Mouse (Mus musculus): Measurements from ENCODE around the gene Abcd1. TPM values are rescaled to one million over a fixed set of nuclear protein-coding genes. Genes with fewer than 3 reads are reported as not detected.

The Abcd1 gene
- total and polyA plus RNA-seq, 3 experiments = 25.4 to 32.9 (median 29.7) TPM

GRCm38 (mm10) chrX:73700472-73700871, 15.9 kb upstream of the Abcd1 start:
- Histone ChIP-seq H3K36me3 (ENCODE audit: control insufficient read depth, insufficient read depth, low read length) (no peaks in the 10 kb centered on the region), H3K4me3 (no peak overlapping the region), H3K79me2 (replicated peaks; ENCODE audit: control insufficient read depth, insufficient read depth, low read length) (no peaks in the 10 kb centered on the region), H3K4me1 (ENCODE audit: control insufficient read depth, insufficient read depth, low read length) (no peaks in the 10 kb centered on the region), H3K27me3 (ENCODE audit: control insufficient read depth, insufficient read depth, low read length) (no peaks in the 10 kb centered on the region), H3K27ac (no peak overlapping the region), H3K9ac (ENCODE audit: low read depth, low read length) (no peak overlapping the region)
- intact Hi-C loops (cut with DNase I) = no loop called here
- no peak for TF ChIP-seq EP300 (IDR thresholded peaks at IDR 0.05; ENCODE audit: insufficient read depth, low read depth, low read length)
- peak; percentile 45 for TF ChIP-seq CTCF (IDR thresholded peaks at IDR 0.05)
- TF ChIP-seq POLR2A (IDR thresholded peaks at IDR 0.05; ENCODE audit: insufficient read depth, low read depth, low read length) = no peak
- WGBS = 57% methylated on average over 1 of the region's 1 CpGs
- no peak for DNase-seq

GRCm38 (mm10) chrX:73715476-73716108, 805 bp upstream of the Abcd1 start:
- 19% methylated on average over 21 of the region's 21 CpGs for WGBS
- Histone ChIP-seq H3K4me3 (peak overlapping the region; percentile 63), H3K27me3 (ENCODE audit: control insufficient read depth, insufficient read depth, low read length) (no peaks in the 10 kb centered on the region), H3K9ac (ENCODE audit: low read depth, low read length) (peak overlapping the region; percentile 79), H3K79me2 (replicated peaks; ENCODE audit: control insufficient read depth, insufficient read depth, low read length) (no peaks in the 10 kb centered on the region), H3K27ac (peak overlapping the region; percentile 92), H3K4me1 (ENCODE audit: control insufficient read depth, insufficient read depth, low read length) (peaks cover 12% of the 10 kb centered on the region), H3K36me3 (ENCODE audit: control insufficient read depth, insufficient read depth, low read length) (peaks cover 5% of the 10 kb centered on the region)
- intact Hi-C loops (cut with DNase I) = loop anchor here (2.0 to 10.0 kb wide), 3 partner anchors 43 to 239 kb away; partner anchors contain the start of genes Idh3g, Slc6a8 and Ssr4
- TF ChIP-seq POLR2A (IDR thresholded peaks at IDR 0.05; ENCODE audit: insufficient read depth, low read depth, low read length) (no peak), EP300 (IDR thresholded peaks at IDR 0.05; ENCODE audit: insufficient read depth, low read depth, low read length) (no peak), CTCF (IDR thresholded peaks at IDR 0.05) (peak; percentile 44)
- peak; percentile 37 to 38 for DNase-seq

GRCm38 (mm10) chrX:73716709-73717545, 530 bp downstream of the Abcd1 start:
- Histone ChIP-seq H3K4me1 (ENCODE audit: control insufficient read depth, insufficient read depth, low read length) (peaks cover 14% of the 10 kb centered on the region), H3K27ac (peak overlapping the region; percentile 92), H3K79me2 (replicated peaks; ENCODE audit: control insufficient read depth, insufficient read depth, low read length) (no peaks in the 10 kb centered on the region), H3K9ac (ENCODE audit: low read depth, low read length) (peak overlapping the region; percentile 95), H3K36me3 (ENCODE audit: control insufficient read depth, insufficient read depth, low read length) (peaks cover 10% of the 10 kb centered on the region), H3K27me3 (ENCODE audit: control insufficient read depth, insufficient read depth, low read length) (no peaks in the 10 kb centered on the region), H3K4me3 (peak overlapping the region; percentile 63)
- WGBS = 25% methylated on average over 30 of the region's 30 CpGs
- peak in 1 of 2 experiments; percentile 35 for DNase-seq
- TF ChIP-seq POLR2A (IDR thresholded peaks at IDR 0.05; ENCODE audit: insufficient read depth, low read depth, low read length) (peak; percentile 72; the same call in 1 of the 2 replicates), CTCF (IDR thresholded peaks at IDR 0.05) (no peak)
- intact Hi-C loops (cut with DNase I) = loop anchor here (2.0 to 10.0 kb wide), 3 partner anchors 44 to 238 kb away; partner anchors contain the start of genes Idh3g, Slc6a8 and Ssr4

GRCm38 (mm10) chrX:73717667-73718066, 1.3 kb downstream of the Abcd1 start:
- intact Hi-C loops (cut with DNase I) = loop anchor here (2.0 to 10.0 kb wide), 3 partner anchors 45 to 237 kb away; partner anchors contain the start of genes Idh3g, Slc6a8 and Ssr4
- Histone ChIP-seq H3K79me2 (replicated peaks; ENCODE audit: control insufficient read depth, insufficient read depth, low read length) (no peaks in the 10 kb centered on the region), H3K9ac (ENCODE audit: low read depth, low read length) (peak overlapping the region; percentile 95), H3K4me1 (ENCODE audit: control insufficient read depth, insufficient read depth, low read length) (peaks cover 14% of the 10 kb centered on the region), H3K36me3 (ENCODE audit: control insufficient read depth, insufficient read depth, low read length) (peaks cover 10% of the 10 kb centered on the region), H3K4me3 (peak overlapping the region; percentile 63), H3K27ac (peak overlapping the region; percentile 92), H3K27me3 (ENCODE audit: control insufficient read depth, insufficient read depth, low read length) (no peaks in the 10 kb centered on the region)
- 36% methylated on average over 11 of the region's 11 CpGs for WGBS
- peak; percentile 37 to 43 for DNase-seq
- TF ChIP-seq POLR2A (IDR thresholded peaks at IDR 0.05; ENCODE audit: insufficient read depth, low read depth, low read length) (no peak), CTCF (IDR thresholded peaks at IDR 0.05) (no peak), EP300 (IDR thresholded peaks at IDR 0.05; ENCODE audit: insufficient read depth, low read depth, low read length) (no peak)

GRCm38 (mm10) chrX:73718271-73718670, 1.9 kb downstream of the Abcd1 start:
- H3K36me3 ChIP-seq (ENCODE audit: control insufficient read depth, insufficient read depth, low read length) = peaks cover 10% of the 10 kb centered on the region
- TF ChIP-seq CTCF (IDR thresholded peaks at IDR 0.05) = no peak
- TF ChIP-seq EP300 (IDR thresholded peaks at IDR 0.05; ENCODE audit: insufficient read depth, low read depth, low read length) = no peak
- no peak for TF ChIP-seq POLR2A (IDR thresholded peaks at IDR 0.05; ENCODE audit: insufficient read depth, low read depth, low read length)
- WGBS = 26% methylated on average over 3 of the region's 3 CpGs
- peak overlapping the region; percentile 18; the same call in 1 of the 2 replicates for H3K4me3 ChIP-seq
- intact Hi-C loops (cut with DNase I) = loop anchor here (10.0 kb wide), 1 partner anchor 237 kb away; no protein-coding TSS in a partner anchor
- DNase-seq = peak; percentile 26 to 45
- peak overlapping the region; percentile 67 for H3K9ac ChIP-seq (ENCODE audit: low read depth, low read length)
- H3K79me2 ChIP-seq (replicated peaks; ENCODE audit: control insufficient read depth, insufficient read depth, low read length) = no peaks in the 10 kb centered on the region
- peak overlapping the region; percentile 92 for H3K27ac ChIP-seq
- no peaks in the 10 kb centered on the region for H3K27me3 ChIP-seq (ENCODE audit: control insufficient read depth, insufficient read depth, low read length)
- peaks cover 14% of the 10 kb centered on the region for H3K4me1 ChIP-seq (ENCODE audit: control insufficient read depth, insufficient read depth, low read length)
